Mouse (Mus musculus) embryonic facial prominence, embryonic 10.5 days (tissue): ENCODE results near the gene Il4ra. TPM values are rescaled to one million over a fixed set of nuclear protein-coding genes. Genes with fewer than 3 reads are reported as not detected.

Experiments
- DNase-seq: peaks from one replicate; pipeline ENCODE4 v3.0.0-alpha.2; 2017; ENCODE audit warnings: low spot score
- H3K27ac ChIP-seq: fragments of 300-500 bp; sonication (generic); replicated peaks from 2 replicates; pipeline ENCODE4 v1.5.1; 2016; ENCODE audit warnings: mild to moderate bottlenecking
- H3K27me3 ChIP-seq: fragments of 300-500 bp; sonication (generic); replicated peaks from 2 replicates; pipeline ENCODE4 v1.6.1; 2016; ENCODE audit warnings: low read depth, mild to moderate bottlenecking; ENCODE audit not compliant: poor library complexity, severe bottlenecking
- H3K36me3 ChIP-seq: fragments of 300-500 bp; sonication (generic); replicated peaks from 2 replicates; pipeline ENCODE4 v1.6.1; 2016; ENCODE audit warnings: mild to moderate bottlenecking, moderate library complexity
- H3K4me1 ChIP-seq: fragments of 300-500 bp; sonication (generic); 2 replicates; pipeline ENCODE4 v1.6.1; 2016
- H3K4me3 ChIP-seq: fragments of 300-500 bp; sonication (generic); 2 replicates; pipeline ENCODE4 v1.5.1; 2016; ENCODE audit warnings: mild to moderate bottlenecking, moderate library complexity
- H3K9me3 ChIP-seq: fragments of 300-500 bp; sonication (generic); 2 replicates; pipeline ENCODE4 v1.6.1; 2016; ENCODE audit warnings: mild to moderate bottlenecking
- whole genome bisulfite sequencing: fragments of 180-500 bp; shearing (Covaris S2); methylation state at CpG from one replicate; pipeline ENCODE4 v1.1.7; 2016; 5-methylcytosine and 5-hydroxymethylcytosine counted together
- polyA plus RNA-seq: library from polyadenylated mRNA; unstranded; fragments of >200 nt; fragmentation: Nextera tagmentation; extraction: Ambion mirVana; gene quantifications from 2 replicates; pipeline ENCODE4 v1.2.1, GENCODE M21; 2016

The Il4ra gene
- polyA plus RNA-seq, 1 experiment from 2014 or later: 3.7 TPM

- peaks cover 20% of the 10 kb centered on the region for H3K4me1 ChIP-seq
- H3K4me3 ChIP-seq: no peak overlapping the region
- no peaks in the 10 kb centered on the region for H3K27me3 ChIP-seq
- no peaks in the 10 kb centered on the region for H3K9me3 ChIP-seq
- 76% methylated on average over 11 of the region's 11 CpGs for WGBS
- H3K36me3 ChIP-seq: no peaks in the 10 kb centered on the region
- DNase-seq: no peak
- H3K27ac ChIP-seq: no peak overlapping the region
Observed at GRCm38 (mm10) chr7:125564316-125565024, 12.6 kb downstream of the Il4ra start.

DNA sequence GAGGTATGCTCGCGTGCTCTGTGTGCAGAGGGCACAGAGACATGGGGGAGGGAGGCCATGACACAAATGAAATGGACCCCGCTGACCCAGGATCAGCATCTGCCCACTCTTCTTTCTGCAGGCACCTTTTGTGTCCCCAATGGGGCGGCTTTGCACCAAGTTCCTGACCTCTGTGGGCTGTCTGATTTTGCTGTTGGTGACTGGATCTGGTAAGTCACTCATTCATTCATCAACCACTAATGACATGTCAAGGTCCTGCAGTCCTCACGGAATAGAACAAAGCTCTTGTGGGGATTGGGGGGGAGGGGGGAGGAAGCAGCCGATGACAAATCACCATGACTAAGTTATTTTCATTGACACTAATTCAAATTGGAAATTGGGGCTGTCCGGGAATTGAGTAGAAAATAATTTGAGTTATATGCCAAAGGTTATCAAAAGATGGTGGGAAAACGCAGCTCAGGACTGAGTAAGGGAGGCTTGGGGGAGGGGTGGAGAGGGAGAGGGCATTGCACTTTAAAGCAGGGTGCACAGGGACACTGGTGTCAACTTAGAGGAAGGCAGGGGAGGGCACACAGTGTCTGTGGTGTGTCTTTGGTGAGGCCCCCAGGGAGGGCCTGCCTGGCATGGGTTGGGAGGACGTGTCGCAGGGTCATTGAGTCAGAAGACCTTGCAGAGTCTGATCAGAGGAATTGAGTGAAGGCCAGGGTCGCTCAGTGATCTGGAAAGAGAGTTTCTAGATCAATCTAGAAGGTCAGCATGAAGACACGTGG, 13.8 kb downstream of the Il4ra start:
- Histone ChIP-seq H3K4me1 (peaks cover 12% of the 10 kb centered on the region), H3K4me3 (no peak overlapping the region), H3K27me3 (no peaks in the 10 kb centered on the region), H3K9me3 (no peaks in the 10 kb centered on the region), H3K36me3 (no peaks in the 10 kb centered on the region), H3K27ac (no peak overlapping the region)
- WGBS: 68% methylated on average over 12 of the region's 12 CpGs
- no peak for DNase-seq

GRCm38 (mm10) chr7:125566420-125566819, 14.5 kb downstream of the Il4ra start:
- H3K4me1 ChIP-seq: peaks cover 12% of the 10 kb centered on the region
- no peak for DNase-seq
- no peaks in the 10 kb centered on the region for H3K9me3 ChIP-seq
- H3K27ac ChIP-seq: no peak overlapping the region
- WGBS: 82% methylated on average over 2 of the region's 2 CpGs
- H3K4me3 ChIP-seq: no peak overlapping the region
- H3K36me3 ChIP-seq: no peaks in the 10 kb centered on the region
- no peaks in the 10 kb centered on the region for H3K27me3 ChIP-seq

DNA sequence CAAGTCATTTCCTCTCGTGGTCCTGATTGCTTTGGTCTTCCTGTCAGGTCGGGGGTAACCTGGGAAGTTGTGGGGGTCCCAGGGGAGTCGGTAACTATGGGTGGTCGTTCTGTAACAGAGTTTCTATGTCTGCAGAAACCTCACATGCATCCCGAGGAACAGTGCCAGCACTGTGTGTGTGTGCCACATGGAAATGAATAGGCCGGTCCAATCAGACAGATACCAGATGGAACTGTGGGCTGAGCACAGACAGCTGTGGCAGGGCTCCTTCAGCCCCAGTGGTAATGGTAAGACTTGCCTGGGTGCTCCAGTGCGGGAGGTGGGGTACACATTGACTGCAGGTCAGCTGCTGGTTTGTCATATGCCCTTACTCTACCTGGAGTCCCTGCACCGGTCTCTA, 17.0 kb downstream of the Il4ra start:
- H3K4me3 ChIP-seq: no peak overlapping the region
- no peaks in the 10 kb centered on the region for H3K9me3 ChIP-seq
- H3K36me3 ChIP-seq: no peaks in the 10 kb centered on the region
- no peak for DNase-seq
- peaks cover 17% of the 10 kb centered on the region for H3K4me1 ChIP-seq
- 91% methylated on average over 8 of the region's 8 CpGs for WGBS
- H3K27ac ChIP-seq: no peak overlapping the region
- no peaks in the 10 kb centered on the region; the same call in 1 of the 2 replicates for H3K27me3 ChIP-seq

GRCm38 (mm10) chr7:125571891-125572290, 20.0 kb downstream of the Il4ra start:
- Histone ChIP-seq H3K27me3 (no peaks in the 10 kb centered on the region; the same call in 1 of the 2 replicates), H3K27ac (no peak overlapping the region), H3K4me3 (no peak overlapping the region), H3K9me3 (no peaks in the 10 kb centered on the region), H3K36me3 (no peaks in the 10 kb centered on the region), H3K4me1 (peaks cover 14% of the 10 kb centered on the region; the same call in 1 of the 2 replicates)
- 88% methylated on average over 19 of the region's 19 CpGs for WGBS
- DNase-seq: no peak

DNA sequence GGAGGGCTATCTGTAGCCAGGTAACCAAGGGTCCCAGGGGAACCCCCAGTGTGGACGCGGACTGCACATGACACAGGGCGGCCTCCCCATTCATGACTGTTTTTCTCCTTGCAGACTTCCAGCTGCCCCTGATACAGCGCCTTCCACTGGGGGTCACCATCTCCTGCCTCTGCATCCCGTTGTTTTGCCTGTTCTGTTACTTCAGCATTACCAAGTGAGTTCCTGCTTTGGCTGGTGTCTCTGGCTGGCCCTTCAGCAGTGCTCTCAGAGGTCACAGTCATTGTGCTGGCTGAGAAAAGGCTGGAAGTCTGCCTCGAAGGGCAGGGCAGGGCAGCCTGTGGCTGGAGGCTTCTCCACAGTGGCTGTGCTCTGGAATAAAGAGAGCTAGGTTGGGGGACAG, 20.8 kb downstream of the Il4ra start:
- DNase-seq: no peak
- Histone ChIP-seq H3K27me3 (no peaks in the 10 kb centered on the region; the same call in 1 of the 2 replicates), H3K4me1 (peaks cover 14% of the 10 kb centered on the region; the same call in 1 of the 2 replicates), H3K4me3 (no peak overlapping the region), H3K9me3 (no peaks in the 10 kb centered on the region), H3K27ac (no peak overlapping the region), H3K36me3 (no peaks in the 10 kb centered on the region)
- WGBS: 77% methylated on average over 6 of the region's 6 CpGs

- no peaks in the 10 kb centered on the region for H3K9me3 ChIP-seq
- no peak overlapping the region for H3K27ac ChIP-seq
- H3K36me3 ChIP-seq: no peaks in the 10 kb centered on the region
- DNase-seq: no peak
- H3K4me3 ChIP-seq: no peak overlapping the region
- H3K27me3 ChIP-seq: peaks cover 6% of the 10 kb centered on the region; the same call in 1 of the 2 replicates
- 84% methylated on average over 2 of the region's 2 CpGs for WGBS
- peaks cover 14% of the 10 kb centered on the region; the same call in 1 of the 2 replicates for H3K4me1 ChIP-seq
Observed at GRCm38 (mm10) chr7:125573849-125574248, 21.9 kb downstream of the Il4ra start.

GRCm38 (mm10) chr7:125574832-125575231, 22.9 kb downstream of the Il4ra start:
- WGBS: 85% methylated on average over 3 of the region's 3 CpGs
- no peaks in the 10 kb centered on the region for H3K9me3 ChIP-seq
- H3K4me3 ChIP-seq: no peak overlapping the region
- H3K4me1 ChIP-seq: peaks cover 14% of the 10 kb centered on the region; the same call in 1 of the 2 replicates
- no peaks in the 10 kb centered on the region for H3K36me3 ChIP-seq
- H3K27me3 ChIP-seq: peaks cover 9% of the 10 kb centered on the region; the same call in 1 of the 2 replicates
- no peak overlapping the region for H3K27ac ChIP-seq
- DNase-seq: no peak

- Histone ChIP-seq H3K36me3 (no peaks in the 10 kb centered on the region), H3K9me3 (no peaks in the 10 kb centered on the region), H3K27ac (no peak overlapping the region; the same call in 1 of the 2 replicates), H3K27me3 (peaks cover 14% of the 10 kb centered on the region; the same call in 1 of the 2 replicates), H3K4me1 (peaks cover 18% of the 10 kb centered on the region), H3K4me3 (no peak overlapping the region)
- no peak for DNase-seq
- 82% methylated on average over 16 of the region's 16 CpGs for WGBS
Observed at GRCm38 (mm10) chr7:125575738-125576540, 24.0 kb downstream of the Il4ra start.

DNA sequence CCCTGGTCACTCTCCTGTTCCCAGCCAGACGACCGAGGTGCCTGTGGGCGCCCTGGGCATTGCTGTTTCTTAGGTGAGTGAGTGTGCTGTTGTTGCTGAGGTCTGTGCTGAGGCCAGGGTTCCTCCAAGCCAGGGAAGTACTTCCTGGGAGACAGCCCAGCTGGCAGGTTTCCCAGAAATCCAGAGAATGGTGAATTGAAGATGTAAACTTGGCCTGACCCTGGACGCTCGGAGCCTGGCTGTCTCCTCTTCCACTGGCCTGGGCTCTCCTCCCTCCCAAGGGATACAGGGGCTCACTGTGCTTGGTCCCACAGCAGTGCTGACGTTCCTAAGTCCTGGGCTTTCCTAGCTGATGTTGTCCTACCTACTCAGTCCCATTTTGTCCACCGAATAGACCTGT, 25.1 kb downstream of the Il4ra start:
- Histone ChIP-seq H3K36me3 (no peaks in the 10 kb centered on the region), H3K4me3 (no peak overlapping the region), H3K4me1 (peaks cover 23% of the 10 kb centered on the region), H3K27me3 (peaks cover 19% of the 10 kb centered on the region), H3K27ac (no peak overlapping the region), H3K9me3 (no peaks in the 10 kb centered on the region)
- DNase-seq: no peak
- 80% methylated on average over 7 of the region's 7 CpGs for WGBS

DNA sequence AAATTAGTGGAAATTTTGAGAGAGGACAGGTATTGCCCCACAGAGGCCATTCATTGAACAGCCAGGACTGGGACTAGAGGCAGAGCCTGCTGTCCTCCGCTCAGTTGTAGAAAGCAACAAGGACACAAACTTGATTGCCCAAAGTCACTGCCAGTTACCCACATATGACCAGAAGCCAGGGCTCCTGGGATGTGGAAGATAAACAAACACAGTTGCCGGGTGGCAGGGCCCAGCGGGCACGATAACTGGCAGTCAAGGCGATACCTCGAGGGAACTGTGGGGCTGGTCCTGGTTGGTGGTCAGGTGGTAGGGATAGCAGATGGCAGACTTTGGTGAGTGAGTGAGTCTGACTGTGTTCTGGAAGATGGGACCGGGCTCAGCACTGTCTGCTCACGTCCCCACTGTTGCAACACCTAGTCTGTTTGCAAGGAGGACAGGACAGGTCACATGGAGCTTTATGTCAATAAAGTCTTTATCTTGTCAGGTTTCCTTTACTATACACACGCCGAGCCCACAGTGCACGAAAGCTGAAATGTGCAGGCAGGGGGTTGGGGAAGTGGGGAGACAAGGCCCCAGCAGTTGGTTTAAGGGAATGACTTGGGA, 25.7 kb downstream of the Il4ra start:
- Histone ChIP-seq H3K9me3 (no peaks in the 10 kb centered on the region), H3K4me3 (no peak overlapping the region), H3K36me3 (no peaks in the 10 kb centered on the region), H3K4me1 (peaks cover 17% of the 10 kb centered on the region), H3K27ac (no peak overlapping the region), H3K27me3 (peaks cover 24% of the 10 kb centered on the region)
- no peak for DNase-seq
- 88% methylated on average over 11 of the region's 11 CpGs for WGBS

GRCm38 (mm10) chr7:125578106-125578505, 26.2 kb downstream of the Il4ra start:
- H3K27me3 ChIP-seq: peaks cover 27% of the 10 kb centered on the region
- 83% methylated on average over 3 of the region's 3 CpGs for WGBS
- DNase-seq: no peak
- no peaks in the 10 kb centered on the region for H3K9me3 ChIP-seq
- H3K4me3 ChIP-seq: no peak overlapping the region
- no peak overlapping the region for H3K27ac ChIP-seq
- peaks cover 17% of the 10 kb centered on the region for H3K4me1 ChIP-seq
- H3K36me3 ChIP-seq: no peaks in the 10 kb centered on the region
